Mouse (Mus musculus) megakaryocyte, embryonic 14.5 days (primary cell): ENCODE measurements around the gene Asah2.

Experiments
- FLI1 ChIP-seq: IDR thresholded peaks from 2 replicates; pipeline ENCODE4 v1.6.1; 2012; ENCODE audit warnings: low read length, inconsistent platforms, mixed read lengths
- GATA1 ChIP-seq: IDR thresholded peaks from 3 replicates; pipeline ENCODE4 v1.6.1; 2012; ENCODE audit warnings: mixed read lengths, low read length, inconsistent platforms, borderline replicate concordance

DNA sequence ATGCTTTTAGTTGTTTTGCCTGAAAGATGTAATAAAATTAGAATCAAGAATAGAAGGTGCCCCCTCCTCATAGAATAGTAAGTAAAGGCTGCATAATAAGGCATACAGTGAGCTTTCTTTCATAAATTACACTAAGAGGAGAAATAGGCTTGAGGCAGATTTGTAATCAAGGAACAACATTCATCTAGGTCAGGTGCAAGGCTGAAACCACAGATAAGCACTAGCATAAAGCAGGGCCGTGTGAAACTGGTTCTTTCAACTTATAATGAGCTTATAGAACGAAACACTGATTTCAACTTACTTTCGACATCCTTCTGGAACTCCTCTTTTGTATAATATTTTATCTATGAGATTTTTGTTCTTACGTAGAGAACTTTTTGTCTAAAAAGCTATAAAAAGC lies 40.3 kb downstream of the Asah2 start:
- TF ChIP-seq FLI1 (no peak), GATA1 (no peak)
